Mouse (Mus musculus): ENCODE data around the gene Commd6. TPM values are rescaled to one million over a fixed set of nuclear protein-coding genes. Genes with fewer than 3 reads are reported as not detected.

The Commd6 gene
- total RNA-seq, 2 experiments from 2014 or later = 6.2 to 17.9 TPM

Other genes with a start within 250 kb of the Commd6 start
- gene Tbc1d4, start 31.5 kb downstream of the Commd6 start, total RNA-seq (2015; ENCODE audit: low replicate concordance) = 1.3 and 4.6 TPM in 2 replicates
- 2.8 and 3.2 TPM in 2 replicates for gene Tbc1d4, start 31.5 kb downstream of the Commd6 start, total RNA-seq (2017; ENCODE audit: low replicate concordance)
- 15.8 and 25.3 TPM in 2 replicates for gene Uchl3, start 13.3 kb upstream of the Commd6 start, total RNA-seq (2015; ENCODE audit: low replicate concordance)
- 14.0 and 22.4 TPM in 2 replicates for gene Uchl3, start 13.3 kb upstream of the Commd6 start, total RNA-seq (2017; ENCODE audit: low replicate concordance)
- not detected in 2 replicates for gene Gm9922, start 89.1 kb upstream of the Commd6 start, total RNA-seq (2015; ENCODE audit: low replicate concordance)
- gene Gm9922, start 89.1 kb upstream of the Commd6 start, total RNA-seq (2017; ENCODE audit: low replicate concordance) = not detected in 2 replicates
- not detected in 2 replicates for gene Lmo7, start 89.3 kb upstream of the Commd6 start, total RNA-seq (2015; ENCODE audit: low replicate concordance)
- gene Lmo7, start 89.3 kb upstream of the Commd6 start, total RNA-seq (2017; ENCODE audit: low replicate concordance) = 0.26 TPM in 1 of 2 replicates, not detected in the other

Data from erythroblast, adult 5-6 weeks (primary cell).